Mouse (Mus musculus) erythroblast, embryonic 14.5 days (primary cell): ENCODE data around the gene Hebp1. TPM values are rescaled to one million over a fixed set of nuclear protein-coding genes. Genes with fewer than 3 reads are reported as not detected.

Experiments
- H3K27me3 ChIP-seq: 2 replicates; pipeline ENCODE4 v1.6.1; 2012; ENCODE audit warnings: inconsistent platforms; ENCODE audit not compliant: control insufficient read depth
- H3K36me3 ChIP-seq: 2 replicates; pipeline ENCODE4 v1.6.1; 2012; ENCODE audit warnings: mild to moderate bottlenecking, inconsistent platforms; ENCODE audit not compliant: control insufficient read depth
- H3K4me1 ChIP-seq: 2 replicates; pipeline ENCODE4 v1.6.1; 2012; ENCODE audit warnings: inconsistent platforms; ENCODE audit not compliant: control insufficient read depth
- H3K4me3 ChIP-seq: replicated peaks from 2 replicates; pipeline ENCODE3; 2012; ENCODE audit warnings: moderate library complexity, mild to moderate bottlenecking, inconsistent platforms
- H3K9me3 ChIP-seq: 2 replicates; pipeline ENCODE4 v1.6.1; 2012; ENCODE audit warnings: low read length, inconsistent platforms, mixed read lengths; ENCODE audit not compliant: control insufficient read depth
- GATA1 ChIP-seq: IDR thresholded peaks from 2 replicates; pipeline ENCODE4 v1.6.1; 2012; ENCODE audit warnings: low read length, inconsistent platforms, mixed read lengths
- TAL1 ChIP-seq: IDR thresholded peaks from 3 replicates; pipeline ENCODE4 v1.6.1; 2012; ENCODE audit warnings: low read length, inconsistent platforms, mixed read lengths
- polyA plus RNA-seq: library from polyadenylated mRNA; stranded (reverse); fragments of >175 nt; gene quantifications from 2 replicates; pipeline ENCODE4 v1.2.3, GENCODE M21; 2012

The Hebp1 gene
- polyA plus RNA-seq, 1 experiment: 15.1 TPM

DNA sequence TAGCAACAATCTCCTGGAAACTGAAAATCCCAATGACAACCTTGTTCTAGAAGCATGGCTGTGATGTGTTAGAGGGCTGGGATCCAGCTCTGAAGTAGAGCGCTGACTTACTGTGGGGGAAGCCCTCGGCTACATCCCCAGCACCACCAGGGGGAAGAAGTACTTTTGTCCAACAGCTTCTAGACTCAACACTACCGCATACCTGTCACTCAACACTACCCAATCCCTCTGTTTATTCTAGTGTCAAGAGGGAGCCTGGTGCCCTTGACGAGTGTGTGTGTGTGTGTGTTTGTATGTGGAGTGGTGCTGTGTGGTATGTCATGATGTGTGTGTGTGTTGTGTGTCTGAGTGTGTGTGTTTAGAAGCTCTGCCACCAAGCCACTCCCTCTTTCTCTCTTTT lies 40.3 kb downstream of the Hebp1 start:
- Histone ChIP-seq H3K36me3 (peaks cover 97% of the 10 kb centered on the region), H3K27me3 (no peaks in the 10 kb centered on the region), H3K4me3 (no peak overlapping the region), H3K4me1 (peaks cover 42% of the 10 kb centered on the region), H3K9me3 (peaks cover 2% of the 10 kb centered on the region; the same call in 1 of the 2 replicates)
- no peak for TF ChIP-seq TAL1
- no peak for TF ChIP-seq GATA1

DNA sequence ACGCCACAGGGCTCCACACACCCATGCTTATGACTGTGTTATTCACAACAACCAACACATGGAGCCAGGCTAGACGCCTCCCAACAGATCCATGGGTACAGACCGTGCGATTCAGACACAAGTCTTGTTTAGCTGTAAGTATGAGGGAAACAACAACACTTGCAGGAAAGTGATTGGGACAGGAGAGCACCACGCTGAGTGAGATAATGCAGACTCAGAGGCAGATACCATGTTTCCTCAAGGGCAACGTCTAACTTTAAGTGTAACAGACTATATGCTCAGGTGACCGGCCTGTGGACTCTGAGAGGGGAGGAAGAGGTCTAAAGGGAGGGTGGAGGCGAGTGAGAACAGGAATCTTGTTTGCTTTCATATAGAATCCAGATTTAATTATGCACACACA lies 41.2 kb downstream of the Hebp1 start:
- Histone ChIP-seq H3K9me3 (peaks cover 2% of the 10 kb centered on the region; the same call in 1 of the 2 replicates), H3K4me3 (no peak overlapping the region), H3K36me3 (peaks cover 100% of the 10 kb centered on the region), H3K4me1 (peaks cover 40% of the 10 kb centered on the region), H3K27me3 (no peaks in the 10 kb centered on the region)
- no peak for TF ChIP-seq GATA1
- TF ChIP-seq TAL1: no peak

- Histone ChIP-seq H3K27me3 (no peaks in the 10 kb centered on the region), H3K4me1 (peaks cover 36% of the 10 kb centered on the region), H3K4me3 (no peak overlapping the region), H3K36me3 (peaks cover 98% of the 10 kb centered on the region), H3K9me3 (peaks cover 2% of the 10 kb centered on the region; the same call in 1 of the 2 replicates)
- TF ChIP-seq TAL1: no peak
- TF ChIP-seq GATA1: no peak
Measured at GRCm38 (mm10) chr6:135153719-135154118, 44.1 kb downstream of the Hebp1 start.

GRCm38 (mm10) chr6:135150311-135150710 lies 47.5 kb downstream of the Hebp1 start:
- Histone ChIP-seq H3K9me3 (peaks cover 2% of the 10 kb centered on the region; the same call in 1 of the 2 replicates), H3K36me3 (peaks cover 98% of the 10 kb centered on the region), H3K4me1 (peaks cover 27% of the 10 kb centered on the region), H3K27me3 (no peaks in the 10 kb centered on the region), H3K4me3 (no peak overlapping the region)
- TF ChIP-seq TAL1: no peak
- TF ChIP-seq GATA1: no peak

DNA sequence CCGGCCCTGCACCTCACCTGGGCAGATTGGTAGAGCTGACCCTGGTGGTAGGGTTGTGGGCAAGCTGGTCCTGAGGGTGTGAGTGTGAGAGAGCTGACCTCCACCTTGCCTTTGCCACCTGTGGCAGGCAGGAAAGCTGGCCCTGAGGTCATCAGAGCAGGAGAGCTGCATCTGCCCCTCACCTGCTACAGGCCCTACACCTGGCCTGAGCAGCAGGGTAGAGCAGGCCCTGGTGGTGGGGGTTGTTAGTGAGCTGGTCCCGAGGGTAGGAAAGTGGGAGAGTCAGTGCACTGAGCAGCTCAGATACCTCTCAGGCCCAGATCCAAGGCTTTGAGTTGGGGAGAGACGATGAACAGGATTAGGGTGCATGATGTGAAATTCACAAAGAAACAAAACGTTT lies 48.1 kb downstream of the Hebp1 start:
- Histone ChIP-seq H3K27me3 (no peaks in the 10 kb centered on the region), H3K4me1 (peaks cover 31% of the 10 kb centered on the region), H3K36me3 (peaks cover 98% of the 10 kb centered on the region), H3K9me3 (peaks cover 2% of the 10 kb centered on the region; the same call in 1 of the 2 replicates), H3K4me3 (no peak overlapping the region)
- TF ChIP-seq GATA1: no peak
- TF ChIP-seq TAL1: no peak

- Histone ChIP-seq H3K9me3 (peaks cover 2% of the 10 kb centered on the region; the same call in 1 of the 2 replicates), H3K4me1 (peaks cover 37% of the 10 kb centered on the region), H3K4me3 (no peak overlapping the region), H3K36me3 (peaks cover 98% of the 10 kb centered on the region), H3K27me3 (no peaks in the 10 kb centered on the region)
- TF ChIP-seq GATA1 (no peak), TAL1 (no peak)
Measured at GRCm38 (mm10) chr6:135149175-135149574, 48.6 kb downstream of the Hebp1 start.

DNA sequence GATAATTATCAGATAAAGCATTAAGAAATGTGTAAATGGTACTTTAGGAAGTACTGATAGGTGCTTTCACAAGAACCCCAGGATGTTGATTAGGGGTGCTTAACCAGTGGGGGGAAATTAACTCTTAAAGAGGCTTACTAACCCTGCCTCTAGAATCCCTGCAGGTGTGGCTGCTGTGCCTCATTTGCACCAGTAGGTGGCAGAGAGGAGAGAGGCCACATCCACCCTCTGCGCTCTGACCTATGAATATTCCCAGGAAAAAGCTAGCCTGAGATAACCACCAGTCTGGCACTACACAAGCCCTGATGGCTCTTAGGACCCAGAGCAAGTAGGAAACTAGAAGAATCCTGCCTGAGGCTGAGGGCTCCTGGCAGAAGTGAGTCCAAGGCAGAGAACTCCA lies 49.3 kb downstream of the Hebp1 start:
- Histone ChIP-seq H3K27me3 (no peaks in the 10 kb centered on the region), H3K4me1 (peaks cover 42% of the 10 kb centered on the region), H3K9me3 (0 out of 2 replicates have a peak, but pooled peaks cover 2% of the 10 kb centered on the region), H3K4me3 (no peak overlapping the region), H3K36me3 (peaks cover 98% of the 10 kb centered on the region)
- TF ChIP-seq TAL1: no peak
- no peak for TF ChIP-seq GATA1

GRCm38 (mm10) chr6:135145976-135146375 lies 51.8 kb downstream of the Hebp1 start:
- TF ChIP-seq TAL1: no peak
- TF ChIP-seq GATA1: no peak
- Histone ChIP-seq H3K4me3 (no peak overlapping the region), H3K36me3 (peaks cover 98% of the 10 kb centered on the region), H3K4me1 (peaks cover 56% of the 10 kb centered on the region), H3K27me3 (no peaks in the 10 kb centered on the region), H3K9me3 (no peaks in the 10 kb centered on the region)

- Histone ChIP-seq H3K9me3 (no peaks in the 10 kb centered on the region), H3K27me3 (no peaks in the 10 kb centered on the region), H3K4me3 (no peak overlapping the region), H3K36me3 (peaks cover 100% of the 10 kb centered on the region), H3K4me1 (peaks cover 55% of the 10 kb centered on the region)
- TF ChIP-seq GATA1 (no peak), TAL1 (no peak)
Measured at GRCm38 (mm10) chr6:135144516-135144915, 53.3 kb downstream of the Hebp1 start.

DNA sequence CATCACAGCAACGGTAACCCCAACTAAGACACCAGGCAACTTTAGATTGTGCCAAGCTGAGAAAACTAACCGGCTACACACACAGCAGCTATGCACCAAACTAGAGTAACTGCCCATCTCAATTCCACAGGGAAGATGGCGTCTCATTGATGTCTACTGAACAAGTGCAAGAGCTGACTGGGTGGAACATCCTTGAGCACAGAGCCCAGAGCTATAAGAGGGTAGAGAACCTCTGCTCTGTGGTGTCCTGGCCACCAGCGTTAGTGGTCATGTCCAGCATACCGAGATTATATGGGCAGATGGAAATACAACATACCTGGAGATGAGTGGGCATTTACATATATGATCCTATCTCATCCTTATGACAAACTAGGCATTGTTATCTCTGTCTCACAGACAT lies 54.7 kb downstream of the Hebp1 start:
- Histone ChIP-seq H3K4me3 (no peak overlapping the region), H3K4me1 (peaks cover 51% of the 10 kb centered on the region), H3K9me3 (no peaks in the 10 kb centered on the region), H3K27me3 (no peaks in the 10 kb centered on the region), H3K36me3 (peaks cover 100% of the 10 kb centered on the region)
- TF ChIP-seq TAL1 (no peak), GATA1 (no peak)
